ENCODE assay signal across 8 mouse cellular contexts in the genomic region with DNA sequence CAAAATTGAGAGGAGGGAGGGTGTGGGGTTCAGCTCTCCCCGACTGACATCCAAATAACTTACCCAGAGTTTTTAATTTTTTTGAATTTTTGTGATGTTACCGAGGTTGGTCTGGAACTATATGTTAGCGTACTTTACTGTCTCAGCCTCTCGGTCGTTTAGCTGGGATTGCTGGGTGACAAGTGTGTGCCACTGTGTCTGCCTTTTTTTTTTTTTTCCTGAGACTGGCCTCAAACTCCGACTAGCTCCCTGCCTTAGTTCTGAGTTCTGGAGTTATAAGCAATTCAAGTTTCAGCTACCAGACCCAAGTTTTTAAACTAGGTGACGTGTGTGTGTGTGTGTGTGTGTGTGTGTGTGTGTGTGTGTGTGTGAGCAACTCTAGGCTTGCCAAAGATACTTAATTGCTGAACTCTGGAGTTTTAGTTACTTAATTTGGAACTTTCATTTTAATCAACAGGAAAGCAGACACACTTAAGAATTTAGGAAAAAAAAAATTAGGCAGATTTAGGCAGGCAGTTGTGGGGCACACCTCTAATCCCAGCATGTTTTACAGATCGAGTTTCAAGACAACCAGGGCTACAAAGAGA. TPM values are rescaled to one million over a fixed set of nuclear protein-coding genes. Genes with fewer than 3 reads are reported as not detected.
A peak's percentile ranks its signal among the peaks of the same experiment; 100 is the strongest.
DNase-seq lines count a peak whose midpoint lies in the region; ATAC-seq lines count a peak whose summit lies in the region.

No protein-coding gene starts in this region.

- H3K4me2 ChIP-seq in lung, embryonic 15.5 days, result peak overlapping the region; percentile 70
- H3K4me2 ChIP-seq in intestine, embryonic 14.5 days (ENCODE audit: low read length), result peak overlapping the region; percentile 65
- peak overlapping the region; percentile 76; the same call in 1 of the 2 replicates for H3K4me2 ChIP-seq in neural tube, embryonic 14.5 days (ENCODE audit: low read depth, low read length)

- H3K27ac ChIP-seq in lung, embryonic 15.5 days, result no peak overlapping the region
- no peak overlapping the region for H3K27ac ChIP-seq in intestine, embryonic 14.5 days (ENCODE audit: low read depth)
- H3K27ac ChIP-seq in neural tube, embryonic 14.5 days (ENCODE audit: low read depth, low read length), result no peak overlapping the region

- H3K27me3 ChIP-seq in lung, embryonic 15.5 days, result no peaks in the 10 kb centered on the region
- no peaks in the 10 kb centered on the region for H3K27me3 ChIP-seq in intestine, embryonic 14.5 days (replicated peaks; ENCODE audit: control insufficient read depth, insufficient read depth, low read length)
- no peaks in the 10 kb centered on the region for H3K27me3 ChIP-seq in neural tube, embryonic 14.5 days (ENCODE audit: control insufficient read depth, insufficient read depth, low read length)

- peak overlapping the region; percentile 72 for H3K9ac ChIP-seq in lung, embryonic 15.5 days
- peak overlapping the region; percentile 84 for H3K9ac ChIP-seq in intestine, embryonic 14.5 days (ENCODE audit: low read length)
- H3K9ac ChIP-seq in neural tube, embryonic 14.5 days (replicated peaks; ENCODE audit: low read depth, low read length), result no peak overlapping the region

- no peaks in the 10 kb centered on the region for H3K9me3 ChIP-seq in lung, embryonic 15.5 days
- no peaks in the 10 kb centered on the region for H3K9me3 ChIP-seq in intestine, embryonic 14.5 days (ENCODE audit: control insufficient read depth, low read length)
- no peaks in the 10 kb centered on the region for H3K9me3 ChIP-seq in neural tube, embryonic 14.5 days (ENCODE audit: control insufficient read depth, low read length)

- no peak for ATAC-seq in lung, embryonic 15.5 days (ENCODE audit: borderline replicate concordance, extremely low read depth, low FRiP score, low TSS enrichment)
- no peak for ATAC-seq in intestine, embryonic 14.5 days (replicated peaks; ENCODE audit: low FRiP score, low TSS enrichment, low read depth)
- no peak for ATAC-seq in neural tube, embryonic 14.5 days (ENCODE audit: low read depth)

- H3K36me3 ChIP-seq in lung, embryonic 15.5 days, result no peaks in the 10 kb centered on the region
- H3K36me3 ChIP-seq in intestine, embryonic 14.5 days (ENCODE audit: control insufficient read depth, insufficient read depth, low read length), result no peaks in the 10 kb centered on the region
- H3K36me3 ChIP-seq in neural tube, embryonic 14.5 days (ENCODE audit: control insufficient read depth, insufficient read depth, low read length), result no peaks in the 10 kb centered on the region

- 10% methylated on average over 8 of the region's 8 CpGs for WGBS in lung, embryonic 15.5 days
- 21% methylated on average over 8 of the region's 8 CpGs for WGBS in intestine, embryonic 14.5 days
- WGBS in neural tube, embryonic 14.5 days, result 28% methylated on average over 8 of the region's 8 CpGs

- peaks cover 18% of the 10 kb centered on the region for H3K4me1 ChIP-seq in lung, embryonic 15.5 days
- peaks cover 20% of the 10 kb centered on the region for H3K4me1 ChIP-seq in intestine, embryonic 14.5 days (replicated peaks; ENCODE audit: control insufficient read depth, insufficient read depth, low read length)
- peaks cover 3% of the 10 kb centered on the region; the same call in 1 of the 2 replicates for H3K4me1 ChIP-seq in neural tube, embryonic 14.5 days (ENCODE audit: control insufficient read depth, insufficient read depth, low read length)

- peak overlapping the region; percentile 77 for H3K4me3 ChIP-seq in lung, embryonic 15.5 days
- peak overlapping the region; percentile 97 for H3K4me3 ChIP-seq in intestine, embryonic 14.5 days (ENCODE audit: low read depth, low read length)
- peak overlapping the region; percentile 4; the same call in 1 of the 2 replicates for H3K4me3 ChIP-seq in neural tube, embryonic 14.5 days (ENCODE audit: low read depth, low read length)

- DNase-seq in lung, postnatal 10 days, result no peak
- peak; percentile 12 for DNase-seq in c-Kit-positive CD71-positive TER-119-positive erythroid progenitor cells, embryonic 14.5 days (ENCODE audit: low spot score)
- DNase-seq in intestine, embryonic 14.5 days (ENCODE audit: low spot score), result no peak
- DNase-seq in B cell, adult 2 months, result no peak
- DNase-seq in thymus, postnatal 36 days, result no peak
- no peak for DNase-seq in left cerebral cortex, adult 9 months (ENCODE audit: low spot score in 2 of 2)

RNA-seq across cellular contexts. Expression of a gene that starts 1.3 kb away (rescaled TPM):
- polyA plus RNA-seq in lung, embryonic 15.5 days (2015; fragmentation: Nextera tagmentation; extraction: Ambion mirVana), result 69.0 and 73.4 TPM in 2 replicates
- polyA plus RNA-seq in intestine, embryonic 14.5 days (2014; fragmentation: Nextera tagmentation; extraction: Ambion mirVana), result 60.3 and 71.1 TPM in 2 replicates
- 5.1 and 6.4 TPM in 2 replicates for polyA plus RNA-seq in neural tube, embryonic 14.5 days (2014; fragmentation: Nextera tagmentation; extraction: Ambion mirVana)

RNA-seq across cellular contexts. Expression of a gene that starts 39.8 kb away (rescaled TPM):
- 43.6 and 47.4 TPM in 2 replicates for polyA plus RNA-seq in lung, embryonic 15.5 days (2015; fragmentation: Nextera tagmentation; extraction: Ambion mirVana)
- 54.1 and 62.0 TPM in 2 replicates for polyA plus RNA-seq in intestine, embryonic 14.5 days (2014; fragmentation: Nextera tagmentation; extraction: Ambion mirVana)
- 48.5 and 49.3 TPM in 2 replicates for polyA plus RNA-seq in neural tube, embryonic 14.5 days (2014; fragmentation: Nextera tagmentation; extraction: Ambion mirVana)

RNA-seq across cellular contexts. Expression of a gene that starts 57.1 kb away (rescaled TPM):
- polyA plus RNA-seq in lung, embryonic 15.5 days (2015; fragmentation: Nextera tagmentation; extraction: Ambion mirVana), result 32.8 and 38.0 TPM in 2 replicates
- 7.4 and 9.6 TPM in 2 replicates for polyA plus RNA-seq in intestine, embryonic 14.5 days (2014; fragmentation: Nextera tagmentation; extraction: Ambion mirVana)
- 1.8 and 4.3 TPM in 2 replicates for polyA plus RNA-seq in neural tube, embryonic 14.5 days (2014; fragmentation: Nextera tagmentation; extraction: Ambion mirVana)

Comparison
In these comparisons a context has a peak if more than half of its experiments do, and no peak if none do; other contexts are left out.
1. H3K4me3 ChIP-seq: peak in every context shown above with its lines; median percentile 97 in intestine, embryonic 14.5 days; 77 in lung, embryonic 15.5 days; 4 in neural tube, embryonic 14.5 days.